Mouse (Mus musculus): ENCODE results near the gene Nhlh1. TPM values are rescaled to one million over a fixed set of nuclear protein-coding genes. Genes with fewer than 3 reads are reported as not detected.
A peak's percentile ranks its signal among the peaks of the same experiment; 100 is the strongest.

Nhlh1 gene
- total RNA-seq, 1 experiment from 2014 or later: not detected

DNA sequence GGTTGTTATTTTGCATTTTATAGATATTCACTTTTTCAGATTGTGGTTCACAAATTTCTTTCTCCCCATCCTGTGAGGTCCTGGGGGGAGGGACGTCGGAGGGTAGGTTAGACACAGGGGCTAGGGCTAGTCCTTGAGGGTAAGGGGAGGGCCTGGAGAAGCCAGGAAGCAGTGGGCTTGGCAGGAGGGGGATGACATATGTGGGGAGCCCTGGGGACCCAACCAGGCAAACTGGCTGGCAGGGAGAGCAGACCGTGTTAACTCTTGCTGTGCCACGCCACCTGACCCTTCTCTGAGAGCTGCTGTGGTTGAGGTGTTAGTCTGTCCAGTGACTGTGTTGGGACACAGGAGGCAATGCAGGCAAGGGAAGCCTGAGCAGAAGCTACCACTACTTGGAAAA is 3.3 kb upstream of the Nhlh1 start:
- ATAC-seq (replicated peaks in 1 of 2; ENCODE audit: insufficient read depth in 1 of 2, low FRiP score in 2 of 2, low TSS enrichment in 1 of 2, low read depth in 1 of 2, poor library complexity in 2 of 2, severe bottlenecking in 2 of 2): no peak

DNA sequence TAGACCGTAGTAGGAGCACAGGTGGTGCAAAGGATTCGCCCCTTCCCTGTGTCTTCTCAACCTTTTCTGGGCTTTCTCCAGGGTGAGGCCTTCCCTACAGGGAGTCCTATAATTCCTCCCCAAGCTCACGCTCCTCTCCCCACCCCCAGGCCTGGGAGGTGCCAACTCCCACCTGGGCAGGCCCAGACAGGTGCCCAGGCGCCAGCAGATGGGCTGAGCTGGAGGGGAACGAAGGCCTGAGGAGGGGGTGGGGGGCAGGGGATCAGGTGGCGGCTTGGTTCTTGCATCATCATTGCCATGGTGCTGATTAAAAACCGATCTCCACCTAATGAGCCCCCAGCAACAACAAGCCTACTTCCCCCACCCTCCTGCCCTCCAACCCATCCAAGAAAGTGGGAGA is 1.5 kb upstream of the Nhlh1 start:
- ATAC-seq (replicated peaks in 1 of 2; ENCODE audit: insufficient read depth in 1 of 2, low FRiP score in 2 of 2, low TSS enrichment in 1 of 2, low read depth in 1 of 2, poor library complexity in 2 of 2, severe bottlenecking in 2 of 2): no peak

GRCm38 (mm10) chr1:172058321-172058720 is 948 bp upstream of the Nhlh1 start:
- no peak for ATAC-seq (replicated peaks in 1 of 2; ENCODE audit: insufficient read depth in 1 of 2, low FRiP score in 2 of 2, low TSS enrichment in 1 of 2, low read depth in 1 of 2, poor library complexity in 2 of 2, severe bottlenecking in 2 of 2)

- no peak for ATAC-seq (replicated peaks in 1 of 2; ENCODE audit: insufficient read depth in 1 of 2, low FRiP score in 2 of 2, low TSS enrichment in 1 of 2, low read depth in 1 of 2, poor library complexity in 2 of 2, severe bottlenecking in 2 of 2)
Measured at GRCm38 (mm10) chr1:172056251-172056650, 1.1 kb downstream of the Nhlh1 start.

DNA sequence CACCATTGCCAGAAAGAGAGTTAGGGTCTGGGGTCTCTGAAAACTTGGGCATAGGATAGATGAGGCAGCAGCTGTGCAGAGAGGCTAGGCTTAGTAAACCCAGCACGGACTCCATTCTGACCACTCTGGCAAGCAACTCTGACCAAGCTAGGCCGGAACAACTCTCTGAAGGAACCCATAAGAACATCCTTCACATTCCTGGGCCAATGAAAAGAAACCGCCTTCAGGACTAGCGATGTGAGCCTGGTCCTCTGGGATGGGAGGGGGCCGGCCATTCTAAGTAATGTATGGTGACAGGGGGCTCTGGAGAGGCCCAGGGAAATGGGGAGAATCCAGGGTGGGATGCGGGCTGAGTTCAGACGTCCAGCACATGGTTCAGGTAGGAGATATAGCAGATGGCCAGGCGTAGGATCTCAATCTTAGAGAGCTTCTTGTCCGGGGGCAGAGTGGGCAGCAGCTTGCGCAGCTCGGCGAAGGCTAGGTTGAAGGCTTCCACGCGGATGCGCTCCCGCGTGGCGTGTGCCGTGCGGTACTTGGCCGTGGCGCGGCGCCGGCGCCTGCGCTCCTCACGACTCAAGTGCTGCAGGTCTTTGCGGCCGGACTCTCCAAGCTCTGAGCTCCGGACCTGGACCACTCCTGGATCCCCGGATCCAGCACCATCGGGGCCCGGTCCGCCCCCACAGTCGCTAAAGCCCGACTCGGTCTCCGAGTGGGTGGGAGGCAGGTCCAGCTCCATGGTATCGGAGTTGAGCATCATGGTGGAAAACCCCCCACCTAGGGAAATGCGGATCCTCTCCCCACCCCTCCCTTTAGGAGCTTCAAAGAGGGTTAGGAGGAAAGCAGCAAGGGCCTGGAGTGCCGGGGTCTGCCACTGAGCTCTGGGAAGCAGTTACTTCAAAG is 3.6 kb downstream of the Nhlh1 start:
- ATAC-seq (replicated peaks in 1 of 2; ENCODE audit: insufficient read depth in 1 of 2, low FRiP score in 2 of 2, low TSS enrichment in 1 of 2, low read depth in 1 of 2, poor library complexity in 2 of 2, severe bottlenecking in 2 of 2): peak; percentile 32 to 44

GRCm38 (mm10) chr1:172052766-172053279 is 4.5 kb downstream of the Nhlh1 start:
- no peak for ATAC-seq (replicated peaks in 1 of 2; ENCODE audit: insufficient read depth in 1 of 2, low FRiP score in 2 of 2, low TSS enrichment in 1 of 2, low read depth in 1 of 2, poor library complexity in 2 of 2, severe bottlenecking in 2 of 2)

- no peak for ATAC-seq (replicated peaks in 1 of 2; ENCODE audit: insufficient read depth in 1 of 2, low FRiP score in 2 of 2, low TSS enrichment in 1 of 2, low read depth in 1 of 2, poor library complexity in 2 of 2, severe bottlenecking in 2 of 2)
Measured at GRCm38 (mm10) chr1:172049131-172049782, 8.1 kb downstream of the Nhlh1 start.

GRCm38 (mm10) chr1:172048241-172048734 is 9.1 kb downstream of the Nhlh1 start:
- ATAC-seq (replicated peaks in 1 of 2; ENCODE audit: insufficient read depth in 1 of 2, low FRiP score in 2 of 2, low TSS enrichment in 1 of 2, low read depth in 1 of 2, poor library complexity in 2 of 2, severe bottlenecking in 2 of 2): no peak

DNA sequence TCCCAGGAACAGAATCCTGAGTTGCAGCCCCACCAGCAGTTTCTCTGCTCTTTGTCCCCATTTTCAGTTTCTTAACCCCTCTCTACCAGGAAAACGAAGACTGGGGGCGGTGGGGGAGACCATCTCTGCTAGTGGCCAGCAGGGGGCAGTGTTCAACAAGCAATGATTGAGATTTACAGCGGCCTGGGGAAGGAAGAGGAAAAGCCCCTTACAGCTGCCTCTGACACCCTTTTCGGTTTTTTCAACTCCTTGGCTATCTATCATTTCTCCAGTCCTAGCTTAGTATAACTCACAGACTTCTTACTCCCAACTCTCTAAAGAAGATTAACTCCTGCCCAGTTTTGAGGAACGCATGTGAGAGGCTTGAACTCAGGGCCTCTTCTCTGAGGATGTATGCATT is 10.4 kb downstream of the Nhlh1 start:
- ATAC-seq (replicated peaks in 1 of 2; ENCODE audit: insufficient read depth in 1 of 2, low FRiP score in 2 of 2, low TSS enrichment in 1 of 2, low read depth in 1 of 2, poor library complexity in 2 of 2, severe bottlenecking in 2 of 2): peak; percentile 86 to 96

GRCm38 (mm10) chr1:172046410-172046809 is 11.0 kb downstream of the Nhlh1 start:
- 0 out of 4 replicates have a peak, but pooled peaks of 1 of the 2 experiments have one; percentile 8 for ATAC-seq (replicated peaks in 1 of 2; ENCODE audit: insufficient read depth in 1 of 2, low FRiP score in 2 of 2, low TSS enrichment in 1 of 2, low read depth in 1 of 2, poor library complexity in 2 of 2, severe bottlenecking in 2 of 2)

- ATAC-seq (replicated peaks in 1 of 2; ENCODE audit: insufficient read depth in 1 of 2, low FRiP score in 2 of 2, low TSS enrichment in 1 of 2, low read depth in 1 of 2, poor library complexity in 2 of 2, severe bottlenecking in 2 of 2): no peak
Measured at GRCm38 (mm10) chr1:172029914-172030313, 27.5 kb downstream of the Nhlh1 start.

GRCm38 (mm10) chr1:172028394-172029275 is 28.7 kb downstream of the Nhlh1 start, which contains the start of gene Vangl2:
TSS of gene Vangl2 (minus strand) at chr1:172028444.
- no peak for ATAC-seq (replicated peaks in 1 of 2; ENCODE audit: insufficient read depth in 1 of 2, low FRiP score in 2 of 2, low TSS enrichment in 1 of 2, low read depth in 1 of 2, poor library complexity in 2 of 2, severe bottlenecking in 2 of 2)

DNA sequence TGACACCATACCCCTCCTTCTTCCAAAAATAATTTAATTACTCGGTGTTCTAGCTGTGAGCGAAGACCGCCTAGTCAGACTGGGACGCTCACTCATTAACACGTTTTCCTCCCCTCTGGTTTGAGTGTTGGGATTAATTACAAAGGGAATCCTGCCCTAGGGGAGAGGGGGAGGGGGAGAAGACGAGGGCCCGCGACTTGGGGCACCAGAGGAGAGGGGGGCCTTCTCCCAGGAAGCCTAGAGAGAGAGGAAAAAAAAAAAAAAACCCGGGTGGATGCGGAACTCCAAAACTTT is 29.6 kb downstream of the Nhlh1 start:
- ATAC-seq (replicated peaks in 1 of 2; ENCODE audit: insufficient read depth in 1 of 2, low FRiP score in 2 of 2, low TSS enrichment in 1 of 2, low read depth in 1 of 2, poor library complexity in 2 of 2, severe bottlenecking in 2 of 2): no peak

GRCm38 (mm10) chr1:172027010-172027808 is 30.2 kb downstream of the Nhlh1 start:
- peak; percentile 55 to 63; a peak in 3 of 4 replicates for ATAC-seq (replicated peaks in 1 of 2; ENCODE audit: insufficient read depth in 1 of 2, low FRiP score in 2 of 2, low TSS enrichment in 1 of 2, low read depth in 1 of 2, poor library complexity in 2 of 2, severe bottlenecking in 2 of 2)

DNA sequence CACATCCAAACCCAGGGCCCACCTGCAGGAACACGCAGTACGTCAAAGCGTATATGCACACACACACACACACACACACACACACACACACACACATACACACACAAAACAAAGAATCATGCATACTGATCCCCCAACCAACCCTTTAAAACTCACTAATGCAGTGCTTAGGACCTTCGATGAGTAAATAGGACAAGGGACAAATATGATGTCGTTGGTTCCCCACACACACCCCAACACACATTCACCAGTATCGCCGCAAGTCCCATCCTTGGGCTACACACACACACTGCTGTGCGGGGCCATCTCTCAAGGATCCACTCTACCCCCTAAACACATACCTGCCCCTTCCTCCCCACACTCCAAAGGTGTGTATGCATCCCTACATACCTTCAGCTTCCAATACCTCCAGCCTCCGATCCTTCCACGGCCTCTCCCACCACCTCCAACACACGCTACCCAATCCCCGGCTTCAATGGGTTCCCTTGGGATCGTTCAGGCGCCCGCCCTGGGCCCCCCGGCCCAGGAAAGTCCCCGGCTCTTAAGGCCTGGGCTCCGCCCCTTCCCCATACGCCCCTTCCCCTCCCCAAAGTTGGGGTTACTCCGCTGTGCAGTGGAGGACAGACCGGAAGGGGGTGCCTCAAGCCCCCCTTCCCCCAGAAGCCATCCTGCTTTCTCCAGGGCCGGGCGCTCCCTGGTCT is 31.0 kb downstream of the Nhlh1 start:
- peak; percentile 23 to 43; a peak in 2 of 4 replicates for ATAC-seq (replicated peaks in 1 of 2; ENCODE audit: insufficient read depth in 1 of 2, low FRiP score in 2 of 2, low TSS enrichment in 1 of 2, low read depth in 1 of 2, poor library complexity in 2 of 2, severe bottlenecking in 2 of 2)

DNA sequence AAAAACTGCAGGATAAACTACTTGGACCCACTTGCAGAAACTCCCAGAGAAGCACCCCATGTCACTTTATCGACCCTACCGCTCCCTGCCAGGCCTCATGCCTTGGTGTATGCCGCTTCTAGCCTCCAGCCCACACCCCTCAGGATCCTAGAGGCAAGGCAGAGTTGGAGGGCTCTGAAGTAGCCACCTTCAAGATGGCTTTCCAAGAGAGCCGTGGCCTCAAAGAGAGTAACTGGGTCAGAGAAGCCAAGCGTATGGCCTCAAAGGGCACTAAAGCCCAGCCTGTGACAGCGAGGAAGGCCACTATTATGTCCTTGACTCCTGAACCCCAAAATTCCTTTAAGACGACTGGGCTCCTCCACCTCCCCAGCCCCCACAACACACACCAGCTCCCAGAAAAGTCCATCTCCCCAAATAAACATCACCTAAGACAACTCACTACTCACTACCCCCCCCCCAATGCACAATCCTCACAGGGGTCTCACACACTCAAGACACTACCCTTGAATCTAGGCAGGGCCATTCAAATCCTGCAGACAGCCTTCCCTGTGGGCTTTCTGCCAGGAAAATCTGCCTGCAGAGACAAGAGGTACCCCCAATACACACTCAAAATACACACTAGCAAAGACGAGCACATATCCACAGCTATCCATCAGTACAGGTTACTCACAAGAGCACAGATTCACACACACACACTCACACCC is 32.0 kb downstream of the Nhlh1 start:
- no peak for ATAC-seq (replicated peaks in 1 of 2; ENCODE audit: insufficient read depth in 1 of 2, low FRiP score in 2 of 2, low TSS enrichment in 1 of 2, low read depth in 1 of 2, poor library complexity in 2 of 2, severe bottlenecking in 2 of 2)

Measured in hematopoietic stem cell, adult 5-6 weeks (primary cell).